Mouse (Mus musculus) erythroid progenitor cell, adult 5-6 weeks (primary cell): ENCODE measurements around the gene Brd9. TPM values are rescaled to one million over a fixed set of nuclear protein-coding genes. Genes with fewer than 3 reads are reported as not detected.
A peak's percentile ranks its signal among the peaks of the same experiment; 100 is the strongest.

ENCODE experiments used
- ATAC-seq: replicated peaks from 2 replicates; pipeline ENCODE4 v1.8.0; 2016; ENCODE audit warnings: moderate number of reproducible peaks, mild to moderate bottlenecking, moderate TSS enrichment, inconsistent platforms; ENCODE audit not compliant: poor library complexity, low FRiP score, severe bottlenecking
- total RNA-seq, 2 experiments: library from RNA; stranded (forward) in 1 of 2; stranded (reverse) in 1 of 2; fragments of 150-400 nt in 1 of 2; fragments of 186-747, 209-891 nt in 1 of 2; gene quantifications; 2 replicates each; pipeline versions ENCODE4 v1.2.3 to v1.2.4; 2015 to 2017; ENCODE audit warnings: low replicate concordance in 2 of 2

Gene Brd9
- 45.4 and 51.1 TPM in 2 replicates for total RNA-seq (2015; ENCODE audit: low replicate concordance)
- total RNA-seq (2017; ENCODE audit: low replicate concordance): 74.1 and 124 TPM in 2 replicates

- ATAC-seq: peak; percentile 94
Measured at GRCm38 (mm10) chr13:73937321-73938176, at the start of gene Brd9, which contains the start of gene Trip13. Brd9 (plus strand) TSS chr13:73937811. Trip13 (minus strand) TSS chr13:73937784.

GRCm38 (mm10) chr13:73892493-73893178 is 45.0 kb upstream of the Brd9 start:
- ATAC-seq: no peak

GRCm38 (mm10) chr13:73897561-73897960 is 40.0 kb upstream of the Brd9 start:
- ATAC-seq: no peak

GRCm38 (mm10) chr13:73907136-73907535 is 30.5 kb upstream of the Brd9 start:
- no peak for ATAC-seq

GRCm38 (mm10) chr13:73907683-73908412 is 29.8 kb upstream of the Brd9 start:
- no peak for ATAC-seq

GRCm38 (mm10) chr13:73913066-73913465 is 24.5 kb upstream of the Brd9 start:
- ATAC-seq: no peak

GRCm38 (mm10) chr13:73932201-73932600 is 5.4 kb upstream of the Brd9 start:
- ATAC-seq: no peak

GRCm38 (mm10) chr13:73936938-73937320 is 682 bp upstream of the Brd9 start:
- 0 out of 2 replicates have a peak, but pooled peaks have one; percentile 4 for ATAC-seq

- ATAC-seq: 0 out of 2 replicates have a peak, but pooled peaks have one; percentile 20
Measured at GRCm38 (mm10) chr13:73938177-73938560, 558 bp downstream of the Brd9 start.

- no peak for ATAC-seq
Measured at GRCm38 (mm10) chr13:73939101-73939500, 1.5 kb downstream of the Brd9 start.

GRCm38 (mm10) chr13:73944606-73945005 is 7.0 kb downstream of the Brd9 start:
- ATAC-seq: no peak

- no peak for ATAC-seq
Measured at GRCm38 (mm10) chr13:73953551-73954130, 16.0 kb downstream of the Brd9 start.

GRCm38 (mm10) chr13:73954666-73955065 is 17.1 kb downstream of the Brd9 start:
- no peak for ATAC-seq

- ATAC-seq: no peak
Measured at GRCm38 (mm10) chr13:73955531-73955930, 17.9 kb downstream of the Brd9 start.

GRCm38 (mm10) chr13:73960117-73960652 is 22.6 kb downstream of the Brd9 start:
- no peak for ATAC-seq

GRCm38 (mm10) chr13:73961177-73961576 is 23.6 kb downstream of the Brd9 start:
- no peak for ATAC-seq

GRCm38 (mm10) chr13:73963551-73963950 is 25.9 kb downstream of the Brd9 start, which contains the start of gene Zdhhc11:
Zdhhc11 (plus strand) TSS chr13:73963851.
- no peak for ATAC-seq

GRCm38 (mm10) chr13:73970545-73971448 is 33.2 kb downstream of the Brd9 start:
- no peak for ATAC-seq
